Mouse (Mus musculus) G1E (cell line): ENCODE data around the gene Hnrnpl. TPM values are rescaled to one million over a fixed set of nuclear protein-coding genes. Genes with fewer than 3 reads are reported as not detected.

Source experiments
- ATAC-seq: 2 replicates; pipeline ENCODE4 v1.8.0; 2016; ENCODE audit warnings: mild to moderate bottlenecking; ENCODE audit not compliant: insufficient number of reproducible peaks, poor library complexity, low FRiP score, severe bottlenecking; ENCODE audit errors: extremely low read depth
- DNase-seq: peaks from one replicate; pipeline ENCODE4 v3.0.0; 2012; ENCODE audit warnings: low spot score
- H3K27me3 ChIP-seq: 2 replicates; pipeline ENCODE4 v1.6.1; 2012; ENCODE audit warnings: mild to moderate bottlenecking, low read length, inconsistent platforms; ENCODE audit not compliant: insufficient read depth
- H3K36me3 ChIP-seq: replicated peaks from 2 replicates; pipeline ENCODE3; 2012; ENCODE audit warnings: mild to moderate bottlenecking, inconsistent platforms
- H3K4me1 ChIP-seq: 2 replicates; pipeline ENCODE4 v1.6.1; 2012; ENCODE audit warnings: low read depth, low read length, inconsistent platforms, mixed read lengths; ENCODE audit not compliant: insufficient read depth
- H3K4me3 ChIP-seq: 2 replicates; pipeline ENCODE4 v1.5.1; 2012; ENCODE audit warnings: low read depth, mild to moderate bottlenecking, inconsistent platforms, low read length, moderate library complexity, mixed read lengths
- H3K9me3 ChIP-seq: replicated peaks from 2 replicates; pipeline ENCODE4 v1.6.1; 2012; ENCODE audit warnings: inconsistent platforms
- CTCF ChIP-seq: IDR thresholded peaks from 2 replicates; pipeline ENCODE4 v1.5.1; 2012; ENCODE audit warnings: low read depth, low read length, inconsistent platforms, mixed read lengths
- GATA1 ChIP-seq: IDR thresholded peaks from 2 replicates; pipeline ENCODE4 v1.6.1; 2012; ENCODE audit warnings: borderline replicate concordance, low read length, inconsistent platforms, mixed read lengths
- GATA2 ChIP-seq: IDR thresholded peaks from 2 replicates; pipeline ENCODE4 v1.6.1; 2012; ENCODE audit warnings: low read depth, low read length, inconsistent platforms, borderline replicate concordance
- POLR2AphosphoS5 ChIP-seq: IDR thresholded peaks from 2 replicates; pipeline ENCODE4 v1.6.1; 2012; ENCODE audit warnings: low read depth, low read length, inconsistent platforms; ENCODE audit not compliant: insufficient replicate concordance
- TAL1 ChIP-seq: conservative IDR thresholded peaks from 2 replicates; pipeline ENCODE4 v1.6.1; 2012; ENCODE audit warnings: low read depth, low read length, inconsistent platforms, mixed read lengths
- polyA plus RNA-seq: library from polyadenylated mRNA; stranded (reverse); fragments of >175 nt; gene quantifications from 2 replicates; pipeline ENCODE4 v1.2.3, GENCODE M21; 2012
- total RNA-seq, 2 experiments: library from RNA; stranded (forward) in 1 of 2; stranded (reverse) in 1 of 2; fragments of 200-1000 nt in 1 of 2; fragments of >200 nt in 1 of 2; fragmentation: Nextera tagmentation in 1 of 2; gene quantifications; 2 replicates each; pipeline ENCODE4 v1.2.3; 2014 to 2017

The Hnrnpl gene
- total and polyA plus RNA-seq, 3 experiments, result 279 to 470 (median 430) TPM

DNA sequence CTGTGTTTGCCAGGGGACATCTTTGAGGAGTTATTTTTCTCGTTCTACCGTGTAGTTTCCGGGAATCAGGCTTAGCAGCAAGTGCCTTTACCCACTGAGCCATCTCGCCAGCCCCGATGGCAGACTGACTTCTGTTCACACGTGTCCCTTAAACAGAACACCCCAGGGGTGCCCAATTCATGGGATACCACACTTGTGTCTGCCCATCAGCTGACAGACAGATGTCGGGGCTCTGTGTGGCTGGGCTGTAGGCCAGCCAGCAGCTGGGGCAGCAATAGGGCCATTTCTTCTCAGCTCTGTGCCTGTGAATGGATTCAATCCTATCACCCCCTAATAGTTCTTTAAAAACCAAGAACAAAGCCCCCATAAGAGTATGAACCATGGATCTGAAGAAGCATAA, 33.2 kb upstream of the Hnrnpl start:
- H3K27me3 ChIP-seq, result no peaks in the 10 kb centered on the region; the same call in 1 of the 2 replicates
- no peak for ATAC-seq
- no peak for DNase-seq
- H3K9me3 ChIP-seq, result no peaks in the 10 kb centered on the region
- TF ChIP-seq GATA2 (no peak), TAL1 (no peak), GATA1 (no peak), POLR2AphosphoS5 (no peak), CTCF (no peak)
- peaks cover 15% of the 10 kb centered on the region for H3K4me1 ChIP-seq
- peaks cover 66% of the 10 kb centered on the region for H3K36me3 ChIP-seq
- H3K4me3 ChIP-seq, result no peak overlapping the region

DNA sequence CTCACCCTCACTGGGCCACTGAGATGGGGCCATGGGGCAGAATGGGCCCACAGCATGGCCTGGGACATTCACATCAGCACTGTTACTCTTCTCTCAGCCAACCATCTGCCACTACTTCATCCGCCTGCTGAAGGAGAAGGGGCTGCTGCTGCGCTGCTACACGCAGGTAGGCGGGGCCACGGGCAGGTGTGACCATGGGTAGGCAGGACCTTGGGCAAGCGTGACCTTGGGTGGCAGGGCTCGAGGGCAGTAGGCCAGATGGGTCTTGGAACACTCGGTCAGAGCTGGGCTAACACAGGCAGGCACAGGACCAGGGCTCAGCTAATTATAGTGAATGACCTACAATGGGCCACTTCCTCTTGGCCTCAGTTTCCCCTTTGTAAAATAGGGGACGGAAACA, 29.5 kb upstream of the Hnrnpl start:
- no peaks in the 10 kb centered on the region for H3K9me3 ChIP-seq
- TF ChIP-seq POLR2AphosphoS5 (no peak), CTCF (no peak), TAL1 (no peak), GATA1 (no peak), GATA2 (no peak)
- peaks cover 75% of the 10 kb centered on the region for H3K36me3 ChIP-seq
- H3K27me3 ChIP-seq, result no peaks in the 10 kb centered on the region; the same call in 1 of the 2 replicates
- no peak overlapping the region for H3K4me3 ChIP-seq
- DNase-seq (no peak), ATAC-seq (no peak)
- H3K4me1 ChIP-seq, result peaks cover 12% of the 10 kb centered on the region

DNA sequence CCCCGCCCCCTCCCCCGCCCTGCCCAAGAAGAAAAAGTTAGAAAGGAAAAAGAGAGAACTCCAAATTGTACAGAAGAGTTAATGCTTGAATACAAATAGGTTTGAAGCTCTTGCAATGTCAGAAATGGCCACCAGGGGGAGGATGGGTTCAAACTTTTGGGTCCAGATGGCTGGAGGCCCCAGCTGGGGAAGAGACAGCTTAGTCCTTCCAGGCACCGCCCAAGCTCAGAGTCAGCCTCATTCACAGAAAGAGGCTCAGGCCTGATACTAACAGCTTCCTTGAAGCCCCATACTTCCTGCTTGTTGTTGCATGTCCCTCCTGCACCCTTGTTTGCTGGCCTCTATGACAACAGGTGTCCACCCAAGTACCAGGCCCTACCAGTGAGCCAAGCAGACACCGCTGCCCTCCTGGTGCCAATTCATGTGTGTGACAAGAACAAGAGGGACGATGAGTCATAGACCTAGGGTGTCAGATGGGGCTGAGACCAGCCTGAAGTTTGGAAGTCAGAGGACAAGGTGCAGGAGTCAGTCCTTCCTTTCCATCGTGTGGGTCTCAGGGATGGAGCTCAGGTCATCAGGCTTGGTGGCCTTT, 28.2 kb upstream of the Hnrnpl start:
- DNase-seq (peak; percentile 82), ATAC-seq (peak; percentile 63)
- no peaks in the 10 kb centered on the region; the same call in 1 of the 2 replicates for H3K27me3 ChIP-seq
- no peak overlapping the region for H3K4me3 ChIP-seq
- TF ChIP-seq GATA2, result no peak
- TF ChIP-seq CTCF, result peak; percentile 57
- H3K36me3 ChIP-seq, result peaks cover 78% of the 10 kb centered on the region
- no peaks in the 10 kb centered on the region for H3K9me3 ChIP-seq
- H3K4me1 ChIP-seq, result peaks cover 12% of the 10 kb centered on the region

DNA sequence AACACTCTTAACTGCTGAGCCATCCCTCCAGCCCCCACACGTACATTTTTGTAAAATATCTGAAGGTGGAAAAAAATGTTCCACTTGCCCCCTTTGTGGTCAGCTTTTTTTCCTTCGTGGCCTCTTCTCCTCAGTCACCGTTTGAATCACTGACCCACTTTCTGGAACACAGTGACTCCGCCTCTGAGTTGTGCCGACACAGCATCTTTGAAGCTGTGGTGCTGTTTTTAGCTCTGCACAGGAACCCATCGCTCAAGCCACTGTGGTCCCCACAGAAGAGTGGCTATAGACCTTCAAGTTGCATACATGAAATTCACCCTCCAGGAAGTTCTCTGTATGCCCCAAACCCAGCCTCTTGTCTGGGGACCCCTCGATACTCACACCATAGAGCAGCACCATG, 27.5 kb upstream of the Hnrnpl start:
- DNase-seq, result no peak
- H3K4me1 ChIP-seq, result peaks cover 12% of the 10 kb centered on the region

DNA sequence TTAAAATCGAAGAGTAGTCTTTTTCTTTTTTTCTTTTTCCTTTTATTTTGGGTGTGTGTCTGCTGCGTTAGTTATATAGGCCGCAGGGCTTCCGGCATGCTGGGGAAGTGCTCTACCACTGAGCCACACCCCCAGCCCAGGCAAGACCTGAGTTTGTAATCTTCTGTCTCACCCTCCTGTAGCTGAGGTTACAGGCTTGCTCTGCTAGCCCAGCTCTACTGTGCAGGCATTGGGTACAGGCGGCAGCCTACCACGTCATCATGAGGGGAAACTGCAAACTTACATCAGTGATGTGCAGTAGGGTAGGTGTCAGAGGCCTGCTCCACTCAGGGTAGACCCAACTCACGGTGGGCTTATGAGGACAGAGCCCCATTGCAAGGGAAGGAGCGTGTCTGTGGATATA, 27.1 kb upstream of the Hnrnpl start:
- no peak for TF ChIP-seq POLR2AphosphoS5
- Histone ChIP-seq H3K27me3 (no peaks in the 10 kb centered on the region; the same call in 1 of the 2 replicates), H3K36me3 (peaks cover 78% of the 10 kb centered on the region), H3K9me3 (no peaks in the 10 kb centered on the region), H3K4me1 (peaks cover 12% of the 10 kb centered on the region), H3K4me3 (no peak overlapping the region)
- no peak for ATAC-seq
- no peak for DNase-seq

More for the DNA sequence above, 27.5 kb upstream of the Hnrnpl start:
- no peaks in the 10 kb centered on the region for H3K9me3 ChIP-seq
- no peak overlapping the region for H3K4me3 ChIP-seq
- ATAC-seq, result no peak
- peaks cover 78% of the 10 kb centered on the region for H3K36me3 ChIP-seq
- TF ChIP-seq GATA2, result no peak
- no peak for TF ChIP-seq CTCF
- TF ChIP-seq TAL1, result no peak
- no peak for TF ChIP-seq POLR2AphosphoS5
- TF ChIP-seq GATA1, result no peak
- H3K27me3 ChIP-seq, result no peaks in the 10 kb centered on the region; the same call in 1 of the 2 replicates

DNA sequence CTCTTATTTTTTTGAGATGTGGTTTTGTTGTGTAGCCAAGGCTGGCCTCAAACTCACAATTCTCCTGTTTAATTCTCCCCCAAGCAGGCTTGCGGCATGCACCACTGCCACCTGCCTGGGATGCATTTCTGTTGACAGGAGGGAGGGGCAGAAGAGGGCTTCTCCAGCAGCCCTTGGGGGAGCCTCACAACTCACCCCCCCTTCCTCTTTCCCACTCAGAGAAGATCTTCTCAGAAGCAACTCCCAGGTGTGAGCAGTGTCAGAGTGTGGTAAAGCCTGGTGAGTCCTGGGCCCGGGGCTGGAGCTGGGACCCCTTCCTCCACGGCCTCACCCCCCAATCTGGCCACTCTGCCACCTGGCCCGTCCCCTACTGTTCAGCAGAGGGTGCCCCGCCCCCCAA, 23.2 kb upstream of the Hnrnpl start:
- no peaks in the 10 kb centered on the region for H3K9me3 ChIP-seq
- TF ChIP-seq GATA2, result no peak
- no peak for TF ChIP-seq GATA1
- peaks cover 2% of the 10 kb centered on the region for H3K4me1 ChIP-seq
- ATAC-seq (no peak), DNase-seq (no peak)
- peaks cover 82% of the 10 kb centered on the region for H3K36me3 ChIP-seq
- H3K27me3 ChIP-seq, result no peaks in the 10 kb centered on the region
- H3K4me3 ChIP-seq, result no peak overlapping the region

DNA sequence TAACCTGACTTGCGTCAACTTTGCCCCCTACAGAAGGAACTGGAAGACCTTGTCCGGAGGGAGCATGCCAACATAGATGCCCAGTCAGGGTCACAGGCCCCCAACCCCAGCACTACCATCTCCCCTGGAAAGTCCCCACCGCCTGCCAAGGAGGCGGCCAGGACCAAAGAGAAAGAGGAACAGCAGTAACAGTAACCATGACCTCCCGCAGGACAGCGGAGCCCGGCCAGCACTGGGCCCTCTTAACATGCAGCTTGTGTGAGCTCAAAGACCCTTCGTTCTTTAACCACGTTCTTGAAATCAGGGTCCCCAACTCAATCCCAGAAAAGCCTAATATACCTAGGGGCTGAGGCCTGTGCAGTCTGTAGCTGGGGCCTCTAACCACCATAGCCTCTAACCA, 20.5 kb upstream of the Hnrnpl start:
- no peak overlapping the region for H3K4me3 ChIP-seq
- H3K27me3 ChIP-seq, result peaks cover 6% of the 10 kb centered on the region; the same call in 1 of the 2 replicates
- H3K36me3 ChIP-seq, result peaks cover 56% of the 10 kb centered on the region
- no peaks in the 10 kb centered on the region for H3K9me3 ChIP-seq
- TF ChIP-seq GATA2 (no peak), CTCF (no peak), POLR2AphosphoS5 (no peak), GATA1 (no peak), TAL1 (no peak)
- ATAC-seq (no peak), DNase-seq (no peak)
- H3K4me1 ChIP-seq, result 0 out of 2 replicates have a peak, but pooled peaks cover 5% of the 10 kb centered on the region
